Mouse (Mus musculus): ENCODE measurements around the gene Mrps36.
A peak's percentile ranks its signal among the peaks of the same experiment; 100 is the strongest.

- TF ChIP-seq CTCF (IDR thresholded peaks at IDR 0.05; ENCODE audit: low read depth, low read length): no peak
- peak; percentile 31; the same call in 1 of the 2 replicates for TF ChIP-seq EP300 (IDR thresholded peaks at IDR 0.05; ENCODE audit: insufficient read depth, low read depth, low read length)
- no peak for TF ChIP-seq POLR2A (IDR thresholded peaks at IDR 0.05; ENCODE audit: insufficient read depth, low read length)
Observed at GRCm38 (mm10) chr13:100789083-100789482, 44.6 kb upstream of the Mrps36 start.

Data from ES-Bruce4 (cell line).